Mouse (Mus musculus): ENCODE measurements around the gene Olfr1448.
"Not testable (repeated sequence)": the region's sequence is repeated elsewhere in the genome, so short reads cannot be mapped to it uniquely, and the experiment has no call there.

Olfr1448 gene

GRCm38 (mm10) chr19:12924319-12924718 lies at the start of gene Olfr1448:
Gene Olfr1448 (minus strand): TSS chr19:12924419.
- no peak for DNase-seq

GRCm38 (mm10) chr19:12970082-12970481 lies 45.9 kb upstream of the Olfr1448 start:
- not testable (repeated sequence) for DNase-seq

- DNase-seq = no peak
These were observed 25.7 kb upstream of the Olfr1448 start, which contains the start of gene Olfr1450 for GRCm38 (mm10) chr19:12949958-12950357. Gene Olfr1450 (plus strand): TSS chr19:12950258.

GRCm38 (mm10) chr19:12930540-12930939 lies 6.3 kb upstream of the Olfr1448 start, which contains the start of gene Olfr1449:
Gene Olfr1449 (plus strand): TSS chr19:12930840.
- no peak for DNase-seq

- DNase-seq = no peak
These were observed 20.6 kb downstream of the Olfr1448 start, which contains the start of gene Olfr1447 for GRCm38 (mm10) chr19:12903643-12904042. Gene Olfr1447 (minus strand): TSS chr19:12903743.

- no peak for DNase-seq
These were observed 30.8 kb downstream of the Olfr1448 start, which contains the start of gene Olfr1446 for GRCm38 (mm10) chr19:12893424-12893823. Gene Olfr1446 (minus strand): TSS chr19:12893524.

GRCm38 (mm10) chr19:12883555-12883954 lies 40.7 kb downstream of the Olfr1448 start, which contains the start of gene Olfr1445:
Gene Olfr1445 (plus strand): TSS chr19:12883855.
- no peak for DNase-seq

Measured in kidney, postnatal 36 days (tissue).